Mouse (Mus musculus): ENCODE data around the gene Ints6. TPM values are rescaled to one million over a fixed set of nuclear protein-coding genes. Genes with fewer than 3 reads are reported as not detected.

The Ints6 gene
- total RNA-seq, 2 experiments from 2014 or later: 58.2 to 138 TPM

DNA sequence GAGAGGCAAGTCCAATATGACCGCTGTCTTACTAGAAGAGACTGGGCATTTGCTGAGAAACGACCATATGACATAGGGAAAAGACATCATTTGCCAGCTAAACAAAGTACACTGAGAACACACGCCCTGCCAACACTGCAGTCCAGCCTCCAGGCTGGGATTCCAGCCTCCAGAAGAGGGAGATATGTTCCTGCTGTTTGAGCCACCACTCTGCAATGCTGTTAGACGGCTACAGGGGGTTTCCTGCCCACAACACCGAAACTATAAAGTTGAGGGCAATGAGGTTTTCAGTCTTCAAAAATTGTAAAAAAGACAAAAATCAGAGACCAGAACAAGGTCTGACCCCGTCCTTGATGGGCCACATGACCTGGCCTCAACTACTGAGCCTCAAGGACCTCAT lies 121.9 kb downstream of the Ints6 start:
- no peak for ATAC-seq (replicated peaks; ENCODE audit: low FRiP score, low TSS enrichment, poor library complexity, severe bottlenecking)

DNA sequence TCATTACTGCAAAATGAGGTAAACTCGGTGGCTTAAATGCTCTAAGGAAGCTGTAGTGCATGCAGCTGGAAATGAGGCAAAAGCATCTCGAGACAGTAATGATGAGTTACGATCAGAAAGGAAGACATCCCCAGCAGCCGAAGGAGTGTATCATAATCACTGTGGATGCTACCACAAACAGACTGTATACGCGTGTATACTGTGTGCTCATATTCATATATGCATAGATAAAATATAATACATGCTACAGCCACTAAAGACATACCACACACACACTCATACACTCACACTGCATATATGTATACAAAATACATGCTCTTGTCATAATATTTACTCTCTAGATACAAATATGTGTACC lies 122.6 kb downstream of the Ints6 start:
- no peak for ATAC-seq (replicated peaks; ENCODE audit: low FRiP score, low TSS enrichment, poor library complexity, severe bottlenecking)

DNA sequence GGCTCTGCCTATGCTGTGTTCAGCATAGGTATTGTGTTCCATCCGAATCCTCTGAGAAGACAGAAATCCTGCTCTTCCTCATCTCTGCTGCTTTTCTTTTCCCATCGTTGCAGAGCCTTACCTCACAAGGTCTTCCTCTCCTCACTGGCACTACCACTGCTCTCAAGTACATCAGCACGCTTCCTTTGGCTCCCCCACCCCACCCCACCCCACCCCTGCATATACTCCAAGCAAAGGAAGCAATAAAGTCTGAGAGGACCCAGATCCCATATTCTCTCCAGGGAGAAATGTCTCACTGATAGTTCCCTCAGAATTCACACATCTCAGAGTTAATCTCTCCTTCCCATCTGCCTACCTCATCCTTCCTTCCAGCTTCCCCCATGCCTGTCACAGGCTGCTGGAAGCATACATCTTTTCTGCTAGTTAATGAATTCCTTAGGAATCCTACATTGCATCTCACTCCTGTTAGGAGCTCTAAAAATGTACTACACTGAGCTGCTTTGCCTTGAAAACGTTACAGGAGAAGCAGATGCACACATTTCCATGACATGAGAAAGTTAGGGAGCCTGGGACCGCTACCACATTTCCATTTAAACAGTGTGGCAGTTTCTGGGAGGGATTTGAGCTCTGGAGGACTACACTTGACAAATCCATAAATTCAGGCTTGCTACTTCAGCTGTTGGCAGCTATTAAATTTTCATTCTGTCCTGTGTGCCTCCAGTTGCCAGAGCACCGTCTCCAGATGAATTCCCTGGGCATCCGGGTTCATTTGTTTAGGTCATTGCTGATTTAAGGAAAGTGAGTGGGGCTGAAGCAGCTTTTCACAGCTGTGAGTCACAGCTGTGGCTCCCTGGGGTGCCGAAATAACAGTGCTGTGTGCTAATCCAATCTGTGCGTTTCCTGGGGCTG lies 123.3 kb downstream of the Ints6 start:
- ATAC-seq (replicated peaks; ENCODE audit: low FRiP score, low TSS enrichment, poor library complexity, severe bottlenecking): no peak

DNA sequence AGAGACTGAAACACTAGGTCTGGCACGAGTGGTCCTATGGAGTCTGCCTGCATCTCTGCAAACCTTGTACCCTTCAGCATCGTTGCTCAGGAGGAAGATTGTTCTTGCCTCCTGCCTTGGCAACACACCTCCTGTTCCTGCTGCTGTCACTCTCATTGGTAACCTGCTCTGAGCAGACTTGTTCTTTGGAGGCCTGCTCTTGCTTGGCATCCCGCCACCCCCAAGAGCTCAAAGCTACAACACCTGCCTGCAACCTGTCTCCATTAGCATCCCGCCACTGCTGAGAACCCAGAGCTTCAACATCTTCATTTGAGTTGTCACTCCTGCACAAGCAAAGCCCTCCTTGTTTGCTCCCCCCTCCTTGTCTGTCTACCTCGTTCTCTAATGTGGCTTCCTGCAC lies 133.0 kb downstream of the Ints6 start:
- ATAC-seq (replicated peaks; ENCODE audit: low FRiP score, low TSS enrichment, poor library complexity, severe bottlenecking): no peak

Other genes starting within 250 kb of the Ints6 start
- gene Fam124a, start 205.4 kb downstream of the Ints6 start, total RNA-seq (2014; fragmentation: Nextera tagmentation): 0.15 TPM in 1 of 2 replicates, not detected in the other
- 0.23 TPM in 1 of 2 replicates, not detected in the other for gene Fam124a, start 205.4 kb downstream of the Ints6 start, total RNA-seq (2017)
- not detected in 2 replicates for gene Gm4131, start 194.2 kb downstream of the Ints6 start, total RNA-seq (2014; fragmentation: Nextera tagmentation)
- gene Gm4131, start 194.2 kb downstream of the Ints6 start, total RNA-seq (2017): not detected in 2 replicates
- gene Serpine3, start 97.5 kb downstream of the Ints6 start, total RNA-seq (2014; fragmentation: Nextera tagmentation): not detected in 2 replicates
- gene Serpine3, start 97.5 kb downstream of the Ints6 start, total RNA-seq (2017): not detected in 2 replicates
- 2.8 and 5.7 TPM in 2 replicates for gene Wdfy2, start 76.5 kb upstream of the Ints6 start, total RNA-seq (2014; fragmentation: Nextera tagmentation)
- 4.8 and 4.9 TPM in 2 replicates for gene Wdfy2, start 76.5 kb upstream of the Ints6 start, total RNA-seq (2017)
- gene Defb48, start 223.3 kb upstream of the Ints6 start, total RNA-seq (2014; fragmentation: Nextera tagmentation): not detected in 2 replicates
- not detected in 2 replicates for gene Defb48, start 223.3 kb upstream of the Ints6 start, total RNA-seq (2017)
- not detected in 2 replicates for gene Defb47, start 236.9 kb upstream of the Ints6 start, total RNA-seq (2014; fragmentation: Nextera tagmentation)
- gene Defb47, start 236.9 kb upstream of the Ints6 start, total RNA-seq (2017): not detected in 2 replicates

Measured in megakaryocyte-erythroid progenitor cell, adult 5-6 weeks (primary cell).